Mouse (Mus musculus): Measurements from ENCODE around the gene Hp. TPM values are rescaled to one million over a fixed set of nuclear protein-coding genes. Genes with fewer than 3 reads are reported as not detected.

Gene Hp
- total RNA-seq, 2 experiments from 2014 or later, result not detected

DNA sequence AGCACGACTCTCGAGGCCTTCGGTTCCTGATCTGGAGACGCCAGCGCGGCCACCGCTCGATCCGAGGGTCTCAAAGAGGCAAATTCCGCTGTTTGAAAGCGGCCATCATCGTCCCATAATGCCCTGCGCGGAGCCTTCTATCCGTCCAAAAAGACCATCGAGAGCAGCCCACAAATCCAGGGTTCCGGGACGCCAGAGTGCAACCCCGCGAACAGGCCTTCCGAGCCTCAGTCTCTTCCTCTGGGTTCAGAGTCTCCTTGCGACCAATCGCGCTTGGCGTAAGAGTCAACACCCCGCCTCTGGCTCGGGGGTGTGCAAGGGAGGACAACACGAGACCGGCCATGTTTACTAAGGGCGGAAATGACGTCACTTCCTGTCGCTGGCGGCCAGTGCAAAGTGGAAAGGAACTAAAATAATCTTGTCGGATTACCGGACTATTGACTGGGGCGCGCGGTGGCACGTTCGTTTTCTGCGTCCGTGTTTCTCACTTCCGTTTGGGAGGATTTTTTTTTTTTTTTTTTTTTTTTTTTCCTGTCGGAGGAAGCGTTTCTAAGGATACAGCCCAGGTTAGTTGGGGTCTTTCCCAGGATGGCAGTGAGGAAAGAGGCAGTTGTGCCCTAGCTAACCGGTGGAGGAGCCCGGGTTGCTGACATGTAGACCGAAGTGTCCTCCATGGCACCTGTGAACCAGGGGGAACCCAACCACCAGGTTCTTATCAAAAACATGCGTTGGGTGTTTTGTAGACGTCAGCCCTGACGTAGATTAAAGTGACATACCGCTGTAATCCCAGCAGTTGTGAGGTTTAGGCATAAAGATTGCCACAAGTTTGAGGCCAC is 13.3 kb downstream of the Hp start, which contains the start of the genes Dhx38 and Txnl4b:
Gene Dhx38, minus strand, starts transcription at position 364 of the 836 bp plus-strand sequence.
Gene Txnl4b, plus strand, starts transcription at position 395 of the 836 bp plus-strand sequence.
- DNase-seq (ENCODE audit: low spot score in 2 of 2), result peak; percentile 98 to 99

DNA sequence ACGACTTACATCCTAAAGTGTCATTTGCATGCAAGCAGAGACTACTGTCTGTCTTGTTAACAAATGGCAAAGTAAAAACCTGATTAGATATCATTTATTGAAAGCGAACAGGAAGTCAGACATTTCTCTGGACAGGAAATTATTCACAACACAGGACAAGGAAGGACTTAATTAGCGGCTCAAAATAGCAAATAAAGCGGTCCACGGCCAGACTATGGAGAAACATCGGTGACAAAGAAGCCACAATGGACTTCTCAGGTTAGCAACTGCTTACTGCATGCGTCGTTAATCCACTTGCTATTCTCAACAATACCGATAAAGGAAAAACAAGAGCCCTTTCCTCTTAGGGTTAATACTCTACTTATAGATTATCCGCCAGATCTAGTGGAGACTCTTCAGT is 14.2 kb downstream of the Hp start:
- intact Hi-C loops (cut with DNase I), result loop anchor here (1.0 to 5.0 kb wide), 2 partner anchors 44 to 1977 kb away; partner anchors contain the start of genes Dhodh and Psmd7
- DNase-seq (ENCODE audit: low spot score in 2 of 2), result no peak

More for the DNA sequence above, 13.3 kb downstream of the Hp start, which contains the start of the genes Dhx38 and Txnl4b:
- intact Hi-C loops (cut with DNase I), result loop anchor here (1.0 to 5.0 kb wide), 2 partner anchors 43 to 1978 kb away; partner anchors contain the start of genes Dhodh and Psmd7

DNA sequence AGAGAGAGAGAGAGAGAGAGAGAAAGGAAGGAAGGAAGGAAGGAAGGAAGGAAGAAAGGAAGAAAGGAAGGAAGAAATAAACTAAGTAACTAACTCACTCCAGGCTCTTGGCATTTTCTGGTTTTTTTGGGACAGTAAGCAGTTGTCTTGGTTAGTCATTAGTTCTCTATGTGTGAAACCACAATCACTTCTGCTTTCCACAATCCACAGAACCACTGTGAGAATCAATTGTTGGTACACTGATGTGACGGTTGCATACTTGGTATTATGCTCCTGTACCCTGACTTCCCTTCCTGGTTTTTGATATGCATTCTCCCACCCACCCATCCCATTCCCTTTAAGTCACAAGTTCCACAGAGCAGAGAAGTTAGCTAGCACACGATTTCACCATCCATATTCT is 15.1 kb downstream of the Hp start:
- no peak for DNase-seq (ENCODE audit: low spot score in 2 of 2)
- intact Hi-C loops (cut with DNase I), result no loop called here

DNA sequence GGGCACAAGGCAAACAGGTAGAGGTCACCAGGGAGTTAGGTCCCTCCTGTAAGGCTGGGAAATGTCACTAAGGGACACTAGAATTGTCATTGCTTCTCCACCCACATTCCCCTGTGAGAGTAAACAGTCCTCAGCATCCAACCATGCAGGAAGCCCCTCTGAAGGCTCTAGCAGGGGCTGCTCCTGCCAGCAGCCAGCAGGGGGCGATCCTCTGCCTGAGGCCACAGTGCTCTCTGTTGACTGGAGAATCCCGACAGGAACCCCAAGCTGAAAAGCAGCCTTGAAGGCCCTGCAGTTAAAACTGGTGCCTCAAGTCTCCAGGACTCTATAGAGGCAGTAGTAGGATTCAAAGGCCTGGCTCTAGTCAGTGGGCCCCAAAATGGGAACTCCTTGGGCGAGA is 27.3 kb downstream of the Hp start:
- no peak for DNase-seq (ENCODE audit: low spot score in 2 of 2)
- intact Hi-C loops (cut with DNase I), result no loop called here

DNA sequence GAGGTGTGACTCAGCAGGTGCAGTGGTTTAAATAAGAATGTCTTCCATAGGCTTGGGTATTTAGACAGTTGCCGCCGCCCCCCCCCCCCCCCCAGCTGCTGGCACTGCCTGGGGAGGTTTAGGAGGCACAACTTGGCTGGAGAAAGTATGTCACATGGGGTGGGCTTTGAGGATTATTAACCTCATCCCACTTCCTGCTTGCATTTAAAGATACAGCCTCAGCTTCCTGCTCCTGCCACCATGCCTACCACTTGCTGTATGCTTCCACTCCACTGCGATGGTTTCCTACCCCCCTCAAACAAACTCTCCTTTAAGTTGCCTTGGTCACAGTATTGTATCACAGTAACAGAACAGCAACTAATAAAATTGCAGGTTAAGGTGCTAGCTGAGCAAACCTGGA is 34.9 kb downstream of the Hp start:
- intact Hi-C loops (cut with DNase I), result no loop called here
- no peak for DNase-seq (ENCODE audit: low spot score in 2 of 2)

DNA sequence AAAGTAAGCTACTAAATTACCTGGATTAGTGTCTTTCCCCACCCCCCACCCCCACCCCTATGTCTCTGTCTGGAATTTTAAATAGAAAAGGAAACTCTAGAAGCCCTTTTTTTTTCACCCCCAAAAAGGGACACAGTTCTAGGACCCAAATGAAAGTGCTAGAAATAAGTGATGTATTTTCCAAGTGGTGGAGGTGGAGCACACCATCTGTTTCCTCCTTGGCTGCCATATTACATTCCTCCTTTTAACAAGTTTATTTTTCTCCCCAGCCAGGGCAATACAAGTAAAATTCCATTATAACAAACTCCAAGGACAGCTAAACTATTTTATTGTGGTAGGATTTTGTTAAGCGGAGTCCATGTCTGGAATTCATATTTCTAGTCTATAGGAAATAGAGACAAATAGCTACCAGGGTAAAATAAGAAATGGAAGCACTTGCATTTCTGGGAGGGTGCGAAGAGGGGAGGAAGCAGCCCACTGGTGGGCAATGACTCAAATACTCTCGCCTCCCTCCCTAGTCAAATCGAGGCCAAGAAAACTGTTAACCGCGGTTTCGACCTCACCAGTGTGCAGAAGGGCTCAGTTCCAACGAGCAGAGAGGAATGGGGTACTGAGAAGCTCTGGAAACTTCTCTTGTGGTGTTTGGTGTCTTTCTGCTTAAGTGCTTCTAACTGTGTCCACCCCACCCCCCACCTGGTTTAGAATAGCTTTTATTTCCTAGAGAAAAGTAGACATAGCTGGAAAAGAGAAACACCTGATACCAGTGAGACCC is 36.0 kb downstream of the Hp start:
- DNase-seq (ENCODE audit: low spot score in 2 of 2), result no peak
- intact Hi-C loops (cut with DNase I), result no loop called here

DNA sequence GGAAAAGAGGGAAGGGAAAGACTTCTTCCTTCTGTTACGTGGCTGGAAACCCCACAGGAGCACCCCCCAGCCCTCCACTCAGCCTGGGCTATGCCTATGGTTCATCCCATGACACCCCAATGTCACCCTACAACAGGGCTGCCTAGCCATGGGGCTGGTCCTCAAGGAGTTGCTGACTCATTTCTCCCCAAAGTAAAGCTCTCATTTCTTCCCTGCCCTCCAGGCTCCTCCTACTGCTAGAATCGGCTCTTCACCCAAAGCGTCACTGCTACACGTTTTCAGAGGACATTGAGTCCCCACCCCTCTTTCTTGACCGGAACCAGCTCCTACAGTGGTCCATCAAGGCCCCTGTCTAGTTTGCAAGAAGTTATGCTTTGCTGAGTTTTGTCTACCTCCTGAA is 36.8 kb downstream of the Hp start:
- intact Hi-C loops (cut with DNase I), result no loop called here
- DNase-seq (ENCODE audit: low spot score in 2 of 2), result no peak

DNA sequence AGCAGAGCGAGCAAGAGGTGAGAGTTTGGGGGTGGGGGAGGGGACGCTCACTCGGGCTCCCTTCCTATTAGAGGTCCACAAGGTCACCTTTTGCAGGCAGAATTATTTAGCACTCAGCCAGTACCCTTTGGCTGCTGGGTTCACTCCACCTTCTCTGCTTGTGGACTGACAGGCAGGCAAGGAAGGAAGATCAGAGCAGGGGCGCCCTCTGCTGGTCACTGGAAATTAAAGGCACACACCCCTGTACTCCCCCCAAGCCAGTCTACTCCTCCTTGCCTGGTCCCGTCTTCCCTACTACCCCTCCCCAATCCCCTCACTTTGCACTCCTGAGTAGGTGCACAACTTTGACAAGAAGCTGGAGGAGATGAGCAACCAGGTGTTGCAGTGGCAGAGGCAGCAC is 42.3 kb downstream of the Hp start:
- intact Hi-C loops (cut with DNase I), result loop anchor here (5.0 kb wide), 3 partner anchors 44 to 1719 kb away; partner anchors contain the start of gene Pmfbp1
- DNase-seq (ENCODE audit: low spot score in 2 of 2), result peak; percentile 81 to 83

DNA sequence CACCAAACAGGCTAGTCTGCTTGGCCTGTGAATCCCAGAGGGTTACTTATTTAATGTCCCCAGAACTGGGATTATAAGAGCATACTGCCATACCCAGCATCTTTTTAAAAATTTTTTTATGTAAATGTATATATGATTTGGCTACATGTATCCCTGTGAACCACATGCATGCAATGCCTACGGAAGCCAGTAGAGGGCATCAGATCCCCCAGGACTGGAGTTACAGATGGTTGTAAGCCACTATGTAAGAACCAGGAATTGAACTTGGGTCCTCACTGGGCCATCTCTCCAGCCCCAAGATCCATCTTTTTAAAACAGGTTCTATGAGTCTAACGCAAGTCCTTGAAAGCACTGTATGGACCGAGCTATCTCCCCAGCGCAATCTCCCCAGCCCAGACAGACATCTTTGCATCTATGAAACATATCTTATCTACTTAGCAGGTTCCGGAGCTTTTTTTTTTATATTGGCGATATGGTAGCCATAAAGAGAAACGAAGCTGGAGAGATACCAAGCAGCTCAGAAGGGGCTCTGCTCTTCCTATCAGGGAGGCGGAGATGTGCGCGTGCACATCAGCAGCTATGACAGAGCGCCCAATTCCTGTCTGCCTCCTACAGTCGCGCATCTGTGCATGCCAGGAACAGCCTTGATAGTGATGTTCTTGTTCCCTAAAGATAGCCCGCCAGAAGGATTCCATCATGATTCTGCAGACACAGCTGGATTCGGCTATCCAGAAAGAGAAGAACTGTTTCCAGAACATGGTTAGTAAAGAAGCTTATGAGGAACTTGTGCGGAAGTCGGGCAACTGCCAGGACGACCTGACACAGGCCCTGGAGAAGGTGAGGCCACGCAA is 43.6 kb downstream of the Hp start:
- no peak for DNase-seq (ENCODE audit: low spot score in 2 of 2)
- intact Hi-C loops (cut with DNase I), result loop anchor here (5.0 kb wide), 3 partner anchors 43 to 1718 kb away; partner anchors contain the start of gene Pmfbp1

Other genes with a start within 250 kb of the Hp start
- under 1 TPM; 0.27 to 0.29 TPM for gene Pmfbp1, start 85.1 kb downstream of the Hp start, total RNA-seq (2021)
- gene Dhx38, start 13.3 kb downstream of the Hp start, total RNA-seq (2021), result 10 to 100 TPM; 29.8 to 30.6 TPM
- gene Txnl4b, start 13.3 kb downstream of the Hp start, total RNA-seq (2021), result 10 to 100 TPM; 14.0 to 16.6 TPM
- 10 to 100 TPM; 18.1 to 19.3 TPM for gene Dhodh, start 29.5 kb upstream of the Hp start, total RNA-seq (2021)
- 1 to 10 TPM in 1 of 2 experiments, under 1 TPM in 1; 0.93 to 1.3 TPM for gene Pkd1l3, start 35.3 kb upstream of the Hp start, total RNA-seq (2021)
- 10 to 100 TPM; 68.7 to 75.7 TPM for gene Ist1, start 114.1 kb upstream of the Hp start, total RNA-seq (2021)
- gene Zfp821, start 126.4 kb upstream of the Hp start, total RNA-seq (2021), result 10 to 100 TPM; 45.3 to 46.4 TPM
- gene Atxn1l, start 158.6 kb upstream of the Hp start, total RNA-seq (2021), result 10 to 100 TPM; 41.0 to 41.8 TPM
- gene Ap1g1, start 199.4 kb upstream of the Hp start, total RNA-seq (2021), result 10 to 100 TPM; 78.5 to 90.3 TPM

Measured in left cerebral cortex, postnatal 36 days (tissue).